Mouse (Mus musculus) midbrain, embryonic 13.5 days (tissue): Measurements from ENCODE around the gene Ran. TPM values are rescaled to one million over a fixed set of nuclear protein-coding genes. Genes with fewer than 3 reads are reported as not detected.

Experiments
- ATAC-seq: fragments of 200-750 bp; cut with Nextera tagmentation; 2 replicates; pipeline ENCODE4 v1.8.0; 2017; ENCODE audit warnings: mild to moderate bottlenecking, moderate TSS enrichment, moderate library complexity
- H3K27ac ChIP-seq: fragments of 300-500 bp; sonication (generic); 2 replicates; pipeline ENCODE4 v1.5.1; 2015; ENCODE audit warnings: inconsistent platforms, mild to moderate bottlenecking, moderate library complexity
- H3K27me3 ChIP-seq: fragments of 300-500 bp; sonication (generic); 2 replicates; pipeline ENCODE4 v1.6.1; 2015; ENCODE audit warnings: mild to moderate bottlenecking, inconsistent platforms
- H3K36me3 ChIP-seq: fragments of 300-500 bp; sonication (generic); 2 replicates; pipeline ENCODE4 v1.6.1; 2015; ENCODE audit warnings: mild to moderate bottlenecking, inconsistent platforms
- H3K4me1 ChIP-seq: fragments of 300-500 bp; sonication (generic); replicated peaks from 2 replicates; pipeline ENCODE4 v1.6.1; 2015; ENCODE audit warnings: inconsistent platforms
- H3K4me2 ChIP-seq: fragments of 300-500 bp; sonication (generic); replicated peaks from 2 replicates; pipeline ENCODE4 v1.6.1; 2015; ENCODE audit warnings: moderate library complexity, mild to moderate bottlenecking, inconsistent platforms
- H3K4me3 ChIP-seq: fragments of 300-500 bp; sonication (generic); replicated peaks from 2 replicates; pipeline ENCODE4 v1.5.1; 2015; ENCODE audit warnings: mild to moderate bottlenecking, inconsistent platforms
- H3K9ac ChIP-seq: fragments of 300-500 bp; sonication (generic); replicated peaks from 2 replicates; pipeline ENCODE4 v1.6.1; 2015; ENCODE audit warnings: mild to moderate bottlenecking, inconsistent platforms
- H3K9me3 ChIP-seq: fragments of 300-500 bp; sonication (generic); 2 replicates; pipeline ENCODE4 v1.6.1; 2016; ENCODE audit warnings: mild to moderate bottlenecking, inconsistent platforms
- WGBS: fragments of 180-500 bp; shearing (Covaris S2); methylation state at CpG from one replicate; pipeline ENCODE4 v1.1.7; 2015; 5-methylcytosine and 5-hydroxymethylcytosine counted together
- polyA plus RNA-seq: library from polyadenylated mRNA; unstranded; fragments of >200 nt; fragmentation: Nextera tagmentation; extraction: Ambion mirVana; gene quantifications from 2 replicates; pipeline ENCODE4 v1.2.1, GENCODE M21; 2015

Ran gene
- polyA plus RNA-seq, 1 experiment from 2014 or later: 529 TPM

DNA sequence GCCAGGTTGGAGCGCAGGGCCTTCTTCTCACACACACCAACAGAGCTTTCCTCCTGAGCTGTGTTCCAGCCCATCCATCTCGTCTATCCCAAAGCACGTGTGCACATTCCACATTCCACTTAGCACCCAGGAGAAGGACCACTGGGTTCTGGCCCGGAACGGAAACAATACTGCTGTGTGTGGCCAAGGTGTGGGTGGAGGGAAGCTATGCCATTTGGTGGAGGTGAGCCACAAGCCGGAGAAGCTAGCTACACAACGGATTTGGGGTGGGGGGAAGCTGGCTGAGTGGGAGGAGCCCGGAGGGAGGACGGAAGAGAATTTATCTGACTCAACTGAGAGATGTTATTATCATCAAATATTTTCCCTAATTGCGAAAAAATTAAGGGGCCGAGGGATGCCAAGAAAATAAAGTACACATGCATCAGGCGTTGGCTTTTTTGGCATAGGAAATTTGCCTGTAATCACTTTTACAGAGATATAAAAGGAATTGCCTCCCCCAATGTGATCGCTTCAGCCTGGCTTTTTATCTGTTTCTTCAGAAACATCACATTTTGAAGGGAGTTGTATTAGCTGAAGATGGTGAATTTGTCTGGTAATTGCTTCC is 47.5 kb downstream of the Ran start:
- ATAC-seq: no peak
- no peak overlapping the region for H3K27ac ChIP-seq
- 86% methylated on average over 13 of the region's 13 CpGs for WGBS

DNA sequence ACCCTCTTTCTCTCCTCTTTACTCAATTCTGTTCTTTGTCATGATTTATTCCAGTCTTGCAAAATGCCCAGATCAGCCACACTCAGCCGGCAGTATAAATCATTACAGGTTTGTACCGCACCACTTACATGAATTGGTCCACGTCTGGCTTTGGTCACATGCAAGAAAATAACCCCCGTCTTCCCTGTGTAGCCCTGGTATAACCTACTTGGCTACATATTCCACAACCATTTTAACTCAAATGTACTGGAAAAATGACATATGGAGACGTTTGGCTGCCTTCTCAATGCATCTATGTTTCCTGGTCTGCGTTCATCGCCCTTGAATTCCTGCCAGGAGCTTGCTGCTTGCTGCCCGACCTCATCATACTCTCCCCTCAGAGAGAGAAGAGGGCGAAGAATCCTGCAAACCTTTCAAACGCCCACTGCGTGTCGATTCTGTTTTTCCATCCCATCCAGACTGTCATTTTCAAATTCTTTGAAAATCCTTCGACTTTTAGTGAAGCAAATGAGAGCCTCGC is 52.0 kb downstream of the Ran start:
- Histone ChIP-seq H3K27me3 (no peaks in the 10 kb centered on the region), H3K36me3 (no peaks in the 10 kb centered on the region), H3K9ac (no peak overlapping the region), H3K4me1 (no peaks in the 10 kb centered on the region), H3K4me3 (no peak overlapping the region), H3K9me3 (no peaks in the 10 kb centered on the region), H3K4me2 (no peak overlapping the region), H3K27ac (0 out of 2 replicates have a peak overlapping the region, but pooled peaks have one; percentile 14)
- ATAC-seq: no peak
- WGBS: 78% methylated on average over 14 of the region's 14 CpGs

More for the DNA sequence above, 47.5 kb downstream of the Ran start:
- no peak overlapping the region for H3K9ac ChIP-seq
- H3K4me2 ChIP-seq: no peak overlapping the region
- peaks cover 9% of the 10 kb centered on the region for H3K4me1 ChIP-seq
- H3K9me3 ChIP-seq: no peaks in the 10 kb centered on the region
- H3K36me3 ChIP-seq: no peaks in the 10 kb centered on the region
- H3K4me3 ChIP-seq: no peak overlapping the region
- H3K27me3 ChIP-seq: peaks cover 8% of the 10 kb centered on the region; the same call in 1 of the 2 replicates

DNA sequence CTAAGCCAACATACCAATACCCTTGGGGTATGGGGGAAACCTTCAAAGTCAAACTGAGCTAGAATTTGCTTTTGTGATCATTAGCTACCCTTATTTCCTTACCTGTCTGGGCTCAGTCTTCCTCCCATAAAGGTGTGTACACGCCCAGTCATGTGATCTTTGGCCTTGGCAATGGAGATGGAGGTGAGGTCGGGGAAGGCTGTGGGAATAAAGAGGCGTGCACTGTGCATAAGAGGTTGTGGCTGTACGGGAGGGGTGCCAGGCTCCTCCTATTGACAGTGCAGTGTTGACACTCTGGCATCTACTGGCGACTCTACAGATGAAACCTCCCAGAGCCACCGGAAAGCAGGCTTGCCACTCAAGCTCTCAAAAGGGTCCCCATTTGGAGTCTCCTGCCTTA is 53.5 kb downstream of the Ran start:
- H3K4me3 ChIP-seq: no peak overlapping the region
- H3K27ac ChIP-seq: no peak overlapping the region
- H3K4me1 ChIP-seq: no peaks in the 10 kb centered on the region
- no peaks in the 10 kb centered on the region for H3K36me3 ChIP-seq
- H3K4me2 ChIP-seq: no peak overlapping the region
- H3K27me3 ChIP-seq: no peaks in the 10 kb centered on the region
- H3K9me3 ChIP-seq: no peaks in the 10 kb centered on the region
- no peak overlapping the region for H3K9ac ChIP-seq
- WGBS: 83% methylated on average over 6 of the region's 6 CpGs
- ATAC-seq: no peak

Other genes with a start within 250 kb of the Ran start
- gene Rimbp2, start 66.6 kb upstream of the Ran start, polyA plus RNA-seq: 3.0 and 3.5 TPM in 2 replicates
- gene Stx2, start 11.5 kb upstream of the Ran start, polyA plus RNA-seq: 15.5 and 17.0 TPM in 2 replicates
- 0.12 and 0.15 TPM in 2 replicates for gene Adgrd1, start 76.7 kb downstream of the Ran start, polyA plus RNA-seq